Mouse (Mus musculus) lung, postnatal 0 days (tissue): ENCODE results near the gene Rexo1. TPM values are rescaled to one million over a fixed set of nuclear protein-coding genes. Genes with fewer than 3 reads are reported as not detected.

Experiments used
- ATAC-seq: fragments of 200-750 bp; cut with Nextera tagmentation; 2 replicates; pipeline ENCODE4 v1.8.0; 2017; ENCODE audit warnings: moderate library complexity
- DNase-seq: peaks from one replicate; pipeline ENCODE4 v3.0.0-alpha.2; 2016; ENCODE audit warnings: low spot score
- H3K27ac ChIP-seq: fragments of 300-500 bp; sonication (generic); 2 replicates; pipeline ENCODE4 v1.5.1; 2014; ENCODE audit warnings: antibody characterized with exemption, mild to moderate bottlenecking, low read length, mixed read lengths
- H3K27me3 ChIP-seq: fragments of 300-500 bp; sonication (generic); replicated peaks from 2 replicates; pipeline ENCODE4 v1.6.1; 2014; ENCODE audit warnings: low read length, mixed read lengths; ENCODE audit not compliant: insufficient read depth
- H3K36me3 ChIP-seq: fragments of 300-500 bp; sonication (generic); 2 replicates; pipeline ENCODE4 v1.6.1; 2014; ENCODE audit warnings: low read length, mixed read lengths; ENCODE audit not compliant: insufficient read depth
- H3K4me1 ChIP-seq: fragments of 300-500 bp; sonication (generic); 2 replicates; pipeline ENCODE4 v1.6.1; 2014; ENCODE audit warnings: antibody characterized with exemption, low read depth, low read length, mixed read lengths; ENCODE audit not compliant: insufficient read depth
- H3K4me2 ChIP-seq: fragments of 300-500 bp; sonication (generic); replicated peaks from 2 replicates; pipeline ENCODE4 v1.6.1; 2014; ENCODE audit warnings: low read depth, mild to moderate bottlenecking, low read length, moderate library complexity, mixed read lengths
- H3K4me3 ChIP-seq: fragments of 300-500 bp; sonication (generic); 2 replicates; pipeline ENCODE4 v1.5.1; 2014; ENCODE audit warnings: low read depth, low read length
- H3K9ac ChIP-seq: fragments of 300-500 bp; sonication (generic); replicated peaks from 2 replicates; pipeline ENCODE4 v1.6.1; 2014; ENCODE audit warnings: low read depth, mild to moderate bottlenecking
- H3K9me3 ChIP-seq: fragments of 300-500 bp; sonication (generic); 2 replicates; pipeline ENCODE4 v1.6.1; 2016; ENCODE audit warnings: low read length, mixed read lengths
- CTCF ChIP-seq: IDR thresholded peaks from 2 replicates; pipeline ENCODE4 v1.5.1; 2016; ENCODE audit warnings: antibody characterized with exemption, mild to moderate bottlenecking
- EP300 ChIP-seq: IDR thresholded peaks from 2 replicates; pipeline ENCODE4 v1.6.1; 2016; ENCODE audit warnings: antibody characterized with exemption, mild to moderate bottlenecking, control low read depth
- WGBS: fragments of 180-500 bp; shearing (Covaris S2); extraction: QIAGEN DNeasy Blood & Tissue Kit; methylation state at CpG from one replicate; pipeline ENCODE4 v1.1.7; 2014; 5-methylcytosine and 5-hydroxymethylcytosine counted together
- polyA plus RNA-seq: library from polyadenylated mRNA; unstranded; fragments of >200 nt; fragmentation: Nextera tagmentation; extraction: Ambion mirVana; gene quantifications from 2 replicates; pipeline ENCODE4 v1.2.1, GENCODE M21; 2015

Rexo1 gene
- polyA plus RNA-seq, 1 experiment from 2014 or later, result 12.9 TPM

- no peak for DNase-seq
- no peak overlapping the region for H3K9ac ChIP-seq
- peaks cover 18% of the 10 kb centered on the region for H3K4me1 ChIP-seq
- TF ChIP-seq CTCF (no peak), EP300 (no peak)
- H3K9me3 ChIP-seq, result no peaks in the 10 kb centered on the region
- no peaks in the 10 kb centered on the region for H3K36me3 ChIP-seq
- WGBS, result 68% methylated on average over 3 of the region's 3 CpGs
- H3K27me3 ChIP-seq, result no peaks in the 10 kb centered on the region
- H3K27ac ChIP-seq, result no peak overlapping the region
- no peak for ATAC-seq
- no peak overlapping the region for H3K4me2 ChIP-seq
- no peak overlapping the region for H3K4me3 ChIP-seq
Observed at GRCm38 (mm10) chr10:80574896-80575295, 13.5 kb upstream of the Rexo1 start.

DNA sequence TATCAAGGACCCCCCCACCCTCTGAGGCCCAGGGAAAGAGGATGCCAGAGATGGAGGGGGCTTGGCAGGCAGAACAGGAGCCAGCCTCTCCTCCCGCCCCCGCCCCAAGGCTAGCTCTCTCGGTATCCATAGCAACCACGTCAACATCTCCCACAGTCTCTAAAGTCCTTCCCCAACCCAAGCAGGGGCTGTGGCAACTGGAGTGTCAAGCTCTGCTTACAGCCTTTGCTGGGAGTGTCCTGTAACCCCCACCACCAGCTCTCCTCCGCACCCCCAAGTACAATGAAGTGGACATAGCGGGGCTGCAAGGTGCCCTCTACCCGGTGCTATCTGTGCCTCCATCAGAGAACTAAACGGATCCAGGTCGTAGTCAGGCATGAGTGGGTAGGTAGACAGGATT, 12.6 kb upstream of the Rexo1 start:
- H3K9ac ChIP-seq, result no peak overlapping the region
- no peaks in the 10 kb centered on the region for H3K9me3 ChIP-seq
- ATAC-seq (no peak), DNase-seq (no peak)
- H3K36me3 ChIP-seq, result no peaks in the 10 kb centered on the region
- no peak overlapping the region for H3K4me2 ChIP-seq
- TF ChIP-seq CTCF (no peak), EP300 (no peak)
- 59% methylated on average over 9 of the region's 9 CpGs for WGBS
- H3K27ac ChIP-seq, result no peak overlapping the region
- H3K4me1 ChIP-seq, result peaks cover 18% of the 10 kb centered on the region
- H3K4me3 ChIP-seq, result no peak overlapping the region
- no peaks in the 10 kb centered on the region for H3K27me3 ChIP-seq

DNA sequence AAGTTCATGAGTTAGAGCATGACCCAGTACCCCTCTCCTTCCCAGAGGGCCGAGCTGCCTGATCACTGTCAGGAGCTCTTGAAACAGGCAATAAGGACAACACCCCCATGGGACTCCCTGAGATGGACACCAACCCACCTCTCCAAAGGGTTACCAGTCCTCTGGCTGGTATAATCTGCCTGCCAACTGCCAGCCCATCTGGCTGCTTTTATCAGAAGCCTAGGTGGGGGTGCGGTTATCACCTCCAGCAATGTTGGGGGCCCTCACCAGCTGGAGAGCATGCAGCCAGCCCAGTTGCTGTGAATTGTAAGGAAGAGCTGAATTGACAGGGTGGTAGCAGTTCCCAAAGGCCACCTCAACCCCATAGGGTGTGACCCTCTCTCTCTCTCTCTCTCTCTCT, 11.1 kb upstream of the Rexo1 start:
- H3K36me3 ChIP-seq, result no peaks in the 10 kb centered on the region
- H3K4me3 ChIP-seq, result no peak overlapping the region
- H3K9ac ChIP-seq, result no peak overlapping the region
- 74% methylated on average over 2 of the region's 2 CpGs for WGBS
- H3K27me3 ChIP-seq, result no peaks in the 10 kb centered on the region
- H3K4me2 ChIP-seq, result no peak overlapping the region
- H3K9me3 ChIP-seq, result no peaks in the 10 kb centered on the region
- H3K4me1 ChIP-seq, result peaks cover 18% of the 10 kb centered on the region
- DNase-seq, result no peak
- no peak overlapping the region for H3K27ac ChIP-seq
- TF ChIP-seq CTCF, result no peak
- no peak for TF ChIP-seq EP300
- ATAC-seq, result no peak

- DNase-seq, result peak; percentile 69
- ATAC-seq, result peak; percentile 47
- H3K27ac ChIP-seq, result no peak overlapping the region
- 26% methylated on average over 30 of the region's 30 CpGs for WGBS
- H3K4me1 ChIP-seq, result peaks cover 17% of the 10 kb centered on the region
- H3K9ac ChIP-seq, result no peak overlapping the region
- H3K9me3 ChIP-seq, result no peaks in the 10 kb centered on the region
- no peaks in the 10 kb centered on the region for H3K36me3 ChIP-seq
- peak overlapping the region; percentile 28 for H3K4me2 ChIP-seq
- TF ChIP-seq EP300, result no peak
- no peak for TF ChIP-seq CTCF
- H3K4me3 ChIP-seq, result no peak overlapping the region; the same call in 1 of the 2 replicates
- no peaks in the 10 kb centered on the region for H3K27me3 ChIP-seq
Observed at GRCm38 (mm10) chr10:80570871-80571836, 9.8 kb upstream of the Rexo1 start.

DNA sequence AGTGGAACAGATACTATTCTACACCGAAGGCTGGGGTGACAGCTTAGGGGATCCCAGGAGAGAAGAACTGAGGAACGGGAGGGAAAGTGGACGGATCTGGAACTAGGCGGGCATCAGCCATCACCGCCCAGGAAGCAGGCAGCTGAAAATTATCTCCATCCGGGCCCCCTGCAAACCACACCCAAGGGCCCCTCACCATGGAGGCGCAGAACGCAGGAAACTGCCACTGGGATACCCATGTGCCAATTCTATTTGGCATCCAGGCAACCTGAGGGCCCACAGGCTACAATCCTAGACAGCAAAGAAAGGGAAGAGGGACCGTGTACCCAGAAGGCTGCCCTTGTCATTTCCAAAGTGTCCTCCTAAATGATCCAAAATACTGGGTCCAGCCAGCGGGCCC, 9.1 kb upstream of the Rexo1 start:
- no peaks in the 10 kb centered on the region for H3K27me3 ChIP-seq
- WGBS, result 85% methylated on average over 10 of the region's 10 CpGs
- ATAC-seq (no peak), DNase-seq (no peak)
- H3K4me3 ChIP-seq, result no peak overlapping the region
- no peak overlapping the region for H3K9ac ChIP-seq
- H3K4me1 ChIP-seq, result peaks cover 11% of the 10 kb centered on the region; the same call in 1 of the 2 replicates
- TF ChIP-seq CTCF (no peak), EP300 (no peak)
- no peak overlapping the region for H3K27ac ChIP-seq
- no peaks in the 10 kb centered on the region for H3K9me3 ChIP-seq
- H3K4me2 ChIP-seq, result peak overlapping the region; percentile 31
- H3K36me3 ChIP-seq, result no peaks in the 10 kb centered on the region

DNA sequence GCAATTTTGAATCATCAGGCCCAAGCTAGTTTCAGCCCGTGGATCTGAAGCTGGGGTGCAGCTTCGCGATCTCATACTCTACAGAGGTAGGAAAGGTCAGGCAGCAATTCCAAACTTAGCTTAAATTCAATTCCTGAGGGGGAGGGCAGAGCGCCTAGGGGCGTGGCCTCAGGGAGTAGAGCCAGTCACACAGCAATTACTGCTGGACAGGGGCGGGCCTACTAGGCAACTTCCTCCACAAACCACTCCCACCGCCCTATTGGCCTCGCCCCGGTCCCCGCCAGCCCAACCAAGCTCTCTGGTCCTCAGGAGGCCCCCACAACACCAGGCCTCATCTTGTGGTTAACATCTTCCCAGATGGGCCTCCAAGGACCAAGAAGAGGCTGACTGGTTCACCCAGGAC, 8.3 kb upstream of the Rexo1 start:
- peak; percentile 93 for DNase-seq
- no peak for TF ChIP-seq EP300
- TF ChIP-seq CTCF, result no peak
- Histone ChIP-seq H3K9ac (no peak overlapping the region), H3K4me3 (0 out of 2 replicates have a peak overlapping the region, but pooled peaks have one; percentile 1), H3K27me3 (no peaks in the 10 kb centered on the region), H3K36me3 (no peaks in the 10 kb centered on the region), H3K27ac (no peak overlapping the region), H3K9me3 (no peaks in the 10 kb centered on the region), H3K4me1 (peaks cover 11% of the 10 kb centered on the region; the same call in 1 of the 2 replicates), H3K4me2 (peak overlapping the region; percentile 31)
- WGBS, result 33% methylated on average over 10 of the region's 10 CpGs
- peak; percentile 78 for ATAC-seq
